Mouse (Mus musculus) heart, postnatal 0 days (tissue): Measurements from ENCODE around the gene Klf12. TPM values are rescaled to one million over a fixed set of nuclear protein-coding genes. Genes with fewer than 3 reads are reported as not detected.

Experiments
- ATAC-seq: fragments of 200-750 bp; cut with Nextera tagmentation; 2 replicates; pipeline ENCODE4 v1.8.0; 2017; ENCODE audit warnings: low read depth, moderate number of reproducible peaks, moderate library complexity; ENCODE audit not compliant: insufficient read depth
- DNase-seq: peaks from one replicate; pipeline ENCODE4 v3.0.0-alpha.2; 2016; ENCODE audit warnings: low spot score
- H3K27ac ChIP-seq: fragments of 300-500 bp; sonication (generic); 2 replicates; pipeline ENCODE4 v1.5.1; 2014; ENCODE audit warnings: low read depth, mild to moderate bottlenecking
- H3K27me3 ChIP-seq: fragments of 300-500 bp; sonication (generic); 2 replicates; pipeline ENCODE4 v1.6.1; 2014; ENCODE audit warnings: low read length, mixed read lengths; ENCODE audit not compliant: control insufficient read depth, insufficient read depth
- H3K36me3 ChIP-seq: fragments of 300-500 bp; sonication (generic); replicated peaks from 2 replicates; pipeline ENCODE4 v1.6.1; 2014; ENCODE audit warnings: low read length, mixed read lengths; ENCODE audit not compliant: control insufficient read depth, insufficient read depth
- H3K4me1 ChIP-seq: fragments of 300-500 bp; sonication (generic); 2 replicates; pipeline ENCODE4 v1.6.1; 2014; ENCODE audit warnings: antibody characterized with exemption; ENCODE audit not compliant: control insufficient read depth, insufficient read depth
- H3K4me2 ChIP-seq: fragments of 300-500 bp; sonication (generic); 2 replicates; pipeline ENCODE4 v1.6.1; 2014; ENCODE audit warnings: low read depth, mild to moderate bottlenecking, low read length, moderate library complexity
- H3K4me3 ChIP-seq: fragments of 300-500 bp; sonication (generic); 2 replicates; pipeline ENCODE4 v1.5.1; 2014; ENCODE audit warnings: low read depth, low read length
- H3K9ac ChIP-seq: fragments of 300-500 bp; sonication (generic); replicated peaks from 2 replicates; pipeline ENCODE4 v1.6.1; 2014; ENCODE audit warnings: low read depth, low read length, mixed read lengths
- H3K9me3 ChIP-seq: fragments of 300-500 bp; sonication (generic); replicated peaks from 2 replicates; pipeline ENCODE4 v1.6.1; 2016; ENCODE audit warnings: low read length; ENCODE audit not compliant: control insufficient read depth
- CTCF ChIP-seq: IDR thresholded peaks from 2 replicates; pipeline ENCODE4 v1.5.1; 2016; ENCODE audit warnings: antibody characterized with exemption, control low read depth, low read depth
- EP300 ChIP-seq: IDR thresholded peaks from 2 replicates; pipeline ENCODE4 v1.6.1; 2016; ENCODE audit warnings: antibody characterized with exemption, low read depth
- WGBS: fragments of 180-500 bp; shearing (Covaris S2); extraction: QIAGEN DNeasy Blood & Tissue Kit; methylation state at CpG from one replicate; pipeline ENCODE4 v1.1.7; 2014; 5-methylcytosine and 5-hydroxymethylcytosine counted together
- polyA plus RNA-seq: library from polyadenylated mRNA; unstranded; fragments of >200 nt; fragmentation: Nextera tagmentation; extraction: Ambion mirVana; gene quantifications from 2 replicates; pipeline ENCODE4 v1.2.1, GENCODE M21; 2015
- total RNA-seq: library from RNA; depleted of rRNA; stranded (reverse); fragments of >200 nt; gene quantifications from 2 replicates; pipeline ENCODE4 v1.2.3, GENCODE M21; 2014; ENCODE audit warnings: low replicate concordance

Klf12 gene
- total and polyA plus RNA-seq, 2 experiments from 2014 or later = 4.1 to 26.3 TPM

DNA sequence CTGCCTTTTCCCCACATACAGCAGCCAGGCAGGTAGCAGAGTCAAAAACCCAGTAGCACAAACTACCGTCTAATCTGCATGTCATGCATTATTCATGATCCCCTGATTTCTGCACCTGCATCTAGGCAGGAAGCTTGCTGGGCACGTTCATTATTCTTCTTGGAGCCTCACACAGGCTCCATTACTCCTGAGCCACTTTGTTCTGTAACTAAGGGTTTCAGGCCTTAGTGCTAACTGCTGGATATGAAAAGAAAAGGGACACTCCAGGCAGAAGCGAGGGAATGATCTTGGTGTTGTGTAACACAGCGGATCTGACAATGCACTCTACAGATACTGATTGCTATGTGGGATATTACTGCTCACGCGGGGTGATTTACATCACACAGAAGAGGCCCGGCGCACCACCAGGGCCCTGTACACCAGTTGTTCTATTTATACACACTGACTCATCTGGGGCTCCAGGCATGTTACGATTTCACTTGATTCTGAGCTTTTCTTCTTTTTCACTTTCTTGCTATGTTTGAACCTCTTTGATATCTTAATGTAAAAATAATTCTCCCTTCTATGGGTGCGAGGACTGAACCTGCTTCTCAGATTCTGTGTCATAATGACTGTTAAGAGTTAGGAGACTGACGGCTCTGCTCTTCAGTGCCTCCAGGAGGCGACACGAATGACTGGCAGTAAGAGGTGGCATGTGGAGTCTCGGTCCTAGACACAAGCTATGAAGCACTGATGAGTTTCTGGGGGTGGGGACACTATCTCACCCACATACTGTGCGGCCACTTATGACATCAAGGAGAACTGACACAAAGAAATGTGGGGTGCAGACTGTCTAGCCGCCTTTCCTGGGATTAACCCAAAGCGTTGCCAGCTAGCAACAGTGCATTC lies 340.0 kb downstream of the Klf12 start:
- peak; percentile 62; the same call in 1 of the 2 replicates for ATAC-seq
- Histone ChIP-seq H3K4me2 (no peak overlapping the region), H3K27ac (no peak overlapping the region), H3K9me3 (no peaks in the 10 kb centered on the region), H3K4me3 (no peak overlapping the region), H3K4me1 (peaks cover 10% of the 10 kb centered on the region), H3K36me3 (no peaks in the 10 kb centered on the region), H3K27me3 (no peaks in the 10 kb centered on the region), H3K9ac (no peak overlapping the region)
- 51% methylated on average over 17 of the region's 17 CpGs for WGBS
- DNase-seq = peak; percentile 53
- TF ChIP-seq CTCF (no peak; the same call in 1 of the 2 replicates), EP300 (no peak)

DNA sequence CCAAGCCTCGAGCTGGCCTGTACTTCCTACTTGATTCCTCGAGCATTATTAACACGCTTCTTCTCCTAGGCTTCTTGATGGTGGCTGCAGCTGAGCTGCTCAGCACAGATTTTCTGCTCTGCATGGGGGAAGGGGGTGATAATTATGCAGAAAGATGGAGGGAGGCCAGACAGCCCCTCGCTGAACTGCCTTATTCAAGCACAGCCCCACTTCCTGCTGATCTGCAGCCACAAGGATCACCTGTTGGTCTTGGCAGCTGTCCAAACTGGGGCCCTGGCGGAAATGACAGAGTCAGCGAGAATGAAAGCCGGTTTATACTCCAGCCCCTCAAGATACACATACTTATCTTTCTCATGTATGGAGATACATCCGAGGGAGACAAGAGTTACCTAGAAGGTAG lies 341.3 kb downstream of the Klf12 start:
- DNase-seq = peak; percentile 39
- Histone ChIP-seq H3K4me2 (peak overlapping the region; percentile 25; the same call in 1 of the 2 replicates), H3K27ac (no peak overlapping the region), H3K4me1 (peaks cover 10% of the 10 kb centered on the region), H3K9me3 (no peaks in the 10 kb centered on the region), H3K36me3 (no peaks in the 10 kb centered on the region), H3K9ac (no peak overlapping the region), H3K27me3 (no peaks in the 10 kb centered on the region), H3K4me3 (no peak overlapping the region)
- ATAC-seq = peak; percentile 77
- WGBS = 10% methylated on average over 8 of the region's 8 CpGs
- TF ChIP-seq CTCF = no peak

DNA sequence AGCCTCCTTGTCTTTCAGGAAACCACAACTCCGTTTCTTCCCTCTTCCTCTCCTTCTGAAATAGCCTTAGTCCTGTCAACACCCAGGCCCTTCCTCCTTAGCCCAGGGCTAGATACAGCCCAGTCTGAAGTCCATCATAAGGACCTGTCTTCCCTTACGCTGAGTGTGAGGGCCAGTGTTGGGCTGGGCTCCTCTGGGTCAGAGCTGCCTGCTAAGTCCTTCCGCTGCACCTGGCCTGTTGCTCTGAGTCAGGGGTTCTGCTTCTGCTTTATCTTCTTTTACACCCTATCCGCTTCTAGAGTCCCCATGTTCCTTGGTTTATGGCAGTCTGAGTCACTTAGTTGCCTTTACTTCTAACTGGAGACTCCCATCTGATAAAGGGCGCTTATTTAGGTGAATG lies 351.0 kb downstream of the Klf12 start:
- H3K27me3 ChIP-seq = no peaks in the 10 kb centered on the region

DNA sequence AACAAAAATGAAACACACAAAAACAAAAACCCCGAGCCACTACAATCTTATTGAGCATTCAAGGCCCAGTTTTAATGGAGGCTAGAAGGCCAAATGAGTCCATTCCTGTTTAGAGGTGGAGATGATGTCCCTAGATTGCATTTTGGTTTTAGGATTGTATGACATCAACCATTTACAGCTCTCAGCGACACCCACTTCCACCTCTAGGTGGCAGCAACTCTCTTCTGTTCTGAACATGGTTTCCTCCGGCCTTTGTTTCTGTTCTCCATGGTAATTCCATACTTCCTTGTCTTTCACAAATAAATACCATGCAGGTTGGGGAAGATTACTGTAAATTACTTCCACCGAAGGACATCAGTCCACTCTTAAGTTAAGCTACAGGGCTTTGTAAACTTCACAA lies 352.6 kb downstream of the Klf12 start:
- WGBS = 4% methylated on average over 4 of the region's 4 CpGs
- DNase-seq (peak; percentile 65), ATAC-seq (no peak)
- Histone ChIP-seq H3K9me3 (no peaks in the 10 kb centered on the region), H3K36me3 (no peaks in the 10 kb centered on the region), H3K4me1 (no peaks in the 10 kb centered on the region), H3K4me2 (0 out of 2 replicates have a peak overlapping the region, but pooled peaks have one; percentile 7), H3K27me3 (no peaks in the 10 kb centered on the region), H3K27ac (no peak overlapping the region), H3K4me3 (no peak overlapping the region), H3K9ac (no peak overlapping the region)
- TF ChIP-seq EP300 (no peak), CTCF (peak; percentile 91)

More for the DNA sequence above, 351.0 kb downstream of the Klf12 start:
- TF ChIP-seq EP300 (no peak), CTCF (no peak)
- no peak for DNase-seq
- Histone ChIP-seq H3K4me3 (no peak overlapping the region), H3K36me3 (no peaks in the 10 kb centered on the region), H3K4me1 (no peaks in the 10 kb centered on the region), H3K4me2 (no peak overlapping the region), H3K9me3 (no peaks in the 10 kb centered on the region), H3K9ac (no peak overlapping the region), H3K27ac (no peak overlapping the region)
- WGBS = 64% methylated on average over 5 of the region's 5 CpGs
- ATAC-seq = no peak

DNA sequence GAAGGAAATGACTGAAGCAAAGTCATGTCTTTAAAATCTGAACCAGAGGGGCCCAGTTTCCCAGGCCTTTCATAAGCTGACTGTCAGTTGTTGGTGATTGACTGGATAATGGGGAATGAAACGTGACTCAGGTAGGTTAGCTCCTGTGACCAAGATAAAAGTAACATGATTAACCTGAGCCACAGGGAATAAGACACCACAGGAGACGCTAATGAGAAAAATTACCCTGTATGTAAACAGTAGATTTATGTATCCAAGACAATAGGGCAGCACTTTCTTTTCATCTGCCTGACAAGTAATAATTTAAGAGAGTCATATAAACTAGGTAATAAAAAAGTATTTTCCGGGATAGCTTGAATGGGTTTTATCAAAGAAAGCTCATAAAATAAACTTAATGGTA lies 372.6 kb downstream of the Klf12 start:
- H3K4me2 ChIP-seq = no peak overlapping the region
- ATAC-seq (no peak), DNase-seq (no peak)
- H3K4me1 ChIP-seq = peaks cover 7% of the 10 kb centered on the region; the same call in 1 of the 2 replicates
- no peak overlapping the region for H3K27ac ChIP-seq
- no peak overlapping the region for H3K9ac ChIP-seq
- no peaks in the 10 kb centered on the region for H3K9me3 ChIP-seq
- no peaks in the 10 kb centered on the region for H3K27me3 ChIP-seq
- no peak overlapping the region for H3K4me3 ChIP-seq
- TF ChIP-seq EP300 = no peak
- TF ChIP-seq CTCF = no peak
- no peaks in the 10 kb centered on the region for H3K36me3 ChIP-seq
- WGBS = 82% methylated on average over 3 of the region's 3 CpGs

DNA sequence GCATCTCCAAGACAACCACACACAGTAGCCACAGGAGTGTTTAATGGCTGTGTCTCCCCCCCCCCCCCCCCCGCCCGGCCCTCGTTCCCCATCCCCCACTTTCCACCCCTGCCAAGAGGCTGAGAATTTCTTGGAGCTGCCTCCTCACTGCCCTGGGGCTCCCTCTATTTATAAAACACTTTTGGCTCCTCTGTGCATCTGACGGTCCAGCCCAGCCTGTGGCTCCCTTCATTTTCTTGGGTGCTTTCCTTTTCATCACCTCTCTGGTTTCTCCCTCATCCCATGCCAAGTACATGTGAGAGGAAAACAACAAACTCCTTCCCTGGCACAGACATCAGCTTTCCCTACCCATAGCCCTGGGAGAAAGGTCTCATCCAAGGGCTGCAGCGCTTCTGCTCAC lies 373.6 kb downstream of the Klf12 start:
- no peak overlapping the region for H3K4me2 ChIP-seq
- H3K4me3 ChIP-seq = no peak overlapping the region
- TF ChIP-seq CTCF = no peak
- DNase-seq (peak; percentile 10), ATAC-seq (peak; percentile 58)
- H3K36me3 ChIP-seq = no peaks in the 10 kb centered on the region
- no peak overlapping the region; the same call in 1 of the 2 replicates for H3K27ac ChIP-seq
- no peak overlapping the region for H3K9ac ChIP-seq
- H3K9me3 ChIP-seq = no peaks in the 10 kb centered on the region
- peaks cover 7% of the 10 kb centered on the region; the same call in 1 of the 2 replicates for H3K4me1 ChIP-seq
- H3K27me3 ChIP-seq = no peaks in the 10 kb centered on the region
- 39% methylated on average over 4 of the region's 5 CpGs for WGBS
